Mouse (Mus musculus) stomach, embryonic 16.5 days (tissue): ENCODE measurements around the gene Rnf126. TPM values are rescaled to one million over a fixed set of nuclear protein-coding genes. Genes with fewer than 3 reads are reported as not detected.
A peak's percentile ranks its signal among the peaks of the same experiment; 100 is the strongest.

ENCODE experiments used
- ATAC-seq: fragments of 200-750 bp; cut with Nextera tagmentation; 2 replicates; pipeline ENCODE4 v1.8.0; 2017; ENCODE audit warnings: moderate number of reproducible peaks, moderate TSS enrichment; ENCODE audit not compliant: insufficient read depth, low FRiP score
- H3K27ac ChIP-seq: fragments of 300-500 bp; sonication (generic); 2 replicates; pipeline ENCODE4 v1.5.1; 2014; ENCODE audit warnings: low read length
- H3K27me3 ChIP-seq: fragments of 300-500 bp; sonication (generic); 2 replicates; pipeline ENCODE4 v1.6.1; 2014; ENCODE audit warnings: low read length, control low read depth, mixed read lengths; ENCODE audit not compliant: control insufficient read depth, insufficient read depth
- H3K36me3 ChIP-seq: fragments of 300-500 bp; sonication (generic); 2 replicates; pipeline ENCODE4 v1.6.1; 2014; ENCODE audit warnings: low read length; ENCODE audit not compliant: control insufficient read depth, insufficient read depth
- H3K4me1 ChIP-seq: fragments of 300-500 bp; sonication (generic); 2 replicates; pipeline ENCODE4 v1.6.1; 2014; ENCODE audit warnings: low read length, control low read depth, mixed read lengths; ENCODE audit not compliant: control insufficient read depth, insufficient read depth
- H3K4me2 ChIP-seq: fragments of 300-500 bp; sonication (generic); 2 replicates; pipeline ENCODE4 v1.6.1; 2014; ENCODE audit warnings: low read depth, low read length, mixed read lengths
- H3K4me3 ChIP-seq: fragments of 300-500 bp; sonication (generic); replicated peaks from 2 replicates; pipeline ENCODE4 v1.5.1; 2014; ENCODE audit warnings: mild to moderate bottlenecking, low read length
- H3K9ac ChIP-seq: fragments of 300-500 bp; sonication (generic); 2 replicates; pipeline ENCODE4 v1.6.1; 2014; ENCODE audit warnings: low read length
- H3K9me3 ChIP-seq: fragments of 300-500 bp; sonication (generic); replicated peaks from 2 replicates; pipeline ENCODE4 v1.6.1; 2016; ENCODE audit warnings: low read length, control low read depth; ENCODE audit not compliant: control insufficient read depth
- WGBS: fragments of 180-500 bp; shearing (Covaris S2); extraction: QIAGEN DNeasy Blood & Tissue Kit; methylation state at CpG from one replicate; pipeline ENCODE4 v1.1.7; 2014; 5-methylcytosine and 5-hydroxymethylcytosine counted together
- polyA plus RNA-seq: library from polyadenylated mRNA; unstranded; fragments of >200 nt; fragmentation: Nextera tagmentation; extraction: Ambion mirVana; gene quantifications from 2 replicates; pipeline ENCODE4 v1.2.1, GENCODE M21; 2015

Rnf126 gene
- polyA plus RNA-seq, 1 experiment from 2014 or later, result 34.8 TPM

DNA sequence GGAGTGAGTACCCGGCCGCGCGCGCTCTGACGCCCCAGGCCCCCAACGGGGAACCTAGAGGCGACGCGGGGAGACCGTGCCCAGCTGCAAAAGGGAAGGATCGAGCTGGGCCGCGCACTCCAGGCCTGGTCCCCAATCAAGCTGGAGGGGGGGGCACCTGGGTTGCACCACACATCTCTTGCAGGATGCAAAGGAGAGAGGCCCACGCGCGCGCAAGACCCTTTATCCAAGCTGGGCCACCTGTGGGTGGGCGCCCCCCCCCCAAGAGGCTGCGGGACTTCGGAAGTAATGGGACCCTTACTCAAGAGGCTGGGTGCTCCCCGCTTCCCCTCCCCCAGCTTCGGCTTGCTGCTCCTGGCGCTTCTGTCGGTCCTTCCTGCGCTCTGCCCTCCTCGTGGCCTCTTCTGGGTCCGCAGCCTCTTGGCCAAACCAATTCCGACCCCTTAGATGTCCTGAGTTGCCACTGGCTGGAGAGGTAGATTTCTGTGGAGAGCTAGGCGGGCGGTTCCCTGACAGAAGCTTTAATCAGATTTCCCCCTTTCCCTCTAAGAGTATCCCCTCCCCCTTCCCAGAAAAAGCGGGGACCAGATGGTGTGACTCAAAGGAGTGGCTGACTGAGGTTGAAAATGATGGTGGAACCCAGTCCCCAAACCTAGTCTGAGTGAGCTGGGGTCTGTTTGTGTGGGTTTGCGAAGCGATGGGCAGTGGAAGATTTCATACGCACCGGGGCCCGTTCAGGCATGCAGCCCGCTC lies 27.2 kb upstream of the Rnf126 start:
- 2% methylated on average over 37 of the region's 38 CpGs for WGBS
- Histone ChIP-seq H3K27ac (peak overlapping the region; percentile 81), H3K9ac (peak overlapping the region; percentile 97), H3K4me2 (peak overlapping the region; percentile 82), H3K4me1 (peaks cover 18% of the 10 kb centered on the region), H3K4me3 (peak overlapping the region; percentile 91), H3K9me3 (no peaks in the 10 kb centered on the region), H3K27me3 (no peaks in the 10 kb centered on the region), H3K36me3 (no peaks in the 10 kb centered on the region)
- ATAC-seq, result peak; percentile 22; the same call in 1 of the 2 replicates

DNA sequence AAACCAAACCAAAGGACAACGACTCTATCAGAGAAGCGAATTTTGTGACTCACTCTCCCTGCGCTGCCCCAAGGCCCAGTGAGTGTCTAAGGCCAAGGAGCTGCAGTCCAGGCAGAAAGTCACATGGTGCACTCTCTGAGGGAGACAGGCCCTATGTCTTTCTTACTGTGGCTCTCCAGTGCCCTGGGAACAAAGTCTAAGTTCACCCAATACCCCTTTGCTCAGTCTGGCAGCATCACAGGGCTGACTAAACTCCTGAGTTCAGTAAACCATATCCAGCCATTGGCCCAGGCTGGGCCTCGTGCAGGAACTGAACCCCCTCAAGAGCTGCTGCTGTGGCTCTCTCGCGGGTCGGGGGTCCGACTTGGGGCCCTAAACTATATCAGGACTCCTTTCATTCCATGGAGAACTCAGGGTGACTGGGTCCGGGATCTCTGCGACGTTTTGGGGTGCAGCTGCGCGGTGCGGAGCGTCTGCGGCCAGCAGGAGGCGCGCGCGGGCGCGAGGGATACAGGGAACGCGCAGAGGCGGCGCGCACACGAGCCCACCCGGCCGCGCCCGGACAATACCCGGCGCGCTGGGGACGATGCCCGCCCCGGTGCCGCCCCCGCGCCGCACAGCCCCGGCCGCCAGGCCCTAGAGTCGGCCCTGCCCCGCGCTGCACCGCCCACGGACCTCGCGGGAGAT lies 26.4 kb upstream of the Rnf126 start, which contains the start of gene Palm:
TSS of gene Palm (plus strand) at position 522 of the 687 bp plus-strand sequence.
- Histone ChIP-seq H3K27ac (peak within 1 kb of the TSS; percentile 81), H3K27me3 (no peaks in the 10 kb centered on the region), H3K9ac (peak within 1 kb of the TSS; percentile 97), H3K36me3 (no peaks in the 10 kb centered on the region), H3K4me1 (peaks cover 18% of the 10 kb centered on the region), H3K4me2 (peak within 1 kb of the TSS; percentile 82), H3K9me3 (no peaks in the 10 kb centered on the region), H3K4me3 (peak within 1 kb of the TSS; percentile 91)
- ATAC-seq, result peak; percentile 75
- WGBS, result 8% methylated on average over 36 of the region's 51 CpGs

DNA sequence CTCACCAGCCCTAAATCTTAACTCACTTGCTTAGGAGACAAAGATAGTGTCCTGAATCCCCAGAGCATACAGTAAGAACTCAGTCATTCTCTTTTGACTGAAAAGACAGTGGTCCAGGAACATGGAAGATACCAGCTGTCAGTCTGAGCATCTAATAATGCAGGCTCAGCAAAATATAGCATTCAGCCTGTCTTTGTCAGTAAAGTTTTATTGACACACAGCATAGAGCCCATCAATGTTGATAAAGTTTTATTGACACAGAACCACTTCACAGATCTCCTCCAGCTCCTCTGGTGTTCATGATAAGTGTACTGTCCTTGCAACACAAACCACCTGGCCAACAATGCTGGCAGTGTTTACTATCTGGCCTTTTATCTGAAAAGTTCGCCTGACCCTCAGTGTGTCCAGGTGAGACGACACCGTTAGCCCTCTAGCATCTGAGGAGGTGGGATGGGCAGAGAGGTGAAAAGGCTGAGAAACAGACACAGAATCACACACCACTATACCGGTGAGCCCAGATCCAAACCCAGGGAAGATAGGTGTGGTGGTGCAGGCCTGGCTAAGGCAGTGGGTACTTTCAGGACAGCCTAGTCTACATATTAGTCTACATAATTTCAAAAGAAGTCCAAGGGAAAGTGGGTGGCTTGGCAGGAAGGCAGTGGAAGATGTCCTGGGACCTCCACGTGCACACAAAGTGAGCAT lies 25.7 kb upstream of the Rnf126 start:
- WGBS, result 66% methylated on average over 5 of the region's 5 CpGs
- H3K27ac ChIP-seq, result no peak overlapping the region
- H3K4me3 ChIP-seq, result no peak overlapping the region

GRCm38 (mm10) chr10:79790861-79791260 lies 24.1 kb upstream of the Rnf126 start, which contains the start of gene Prss57:
Gene Prss57 (minus strand): TSS chr10:79790961.
- Histone ChIP-seq H3K9ac (no peak within 1 kb of the TSS), H3K4me1 (peaks cover 13% of the 10 kb centered on the region), H3K4me2 (no peak within 1 kb of the TSS), H3K27me3 (no peaks in the 10 kb centered on the region), H3K4me3 (no peak within 1 kb of the TSS), H3K27ac (no peak within 1 kb of the TSS), H3K36me3 (no peaks in the 10 kb centered on the region), H3K9me3 (no peaks in the 10 kb centered on the region)
- WGBS, result 78% methylated on average over 4 of the region's 4 CpGs
- ATAC-seq, result no peak

More for the DNA sequence above, 25.7 kb upstream of the Rnf126 start:
- no peak overlapping the region for H3K4me2 ChIP-seq
- H3K36me3 ChIP-seq, result no peaks in the 10 kb centered on the region
- H3K9me3 ChIP-seq, result no peaks in the 10 kb centered on the region
- no peak overlapping the region for H3K9ac ChIP-seq
- H3K27me3 ChIP-seq, result no peaks in the 10 kb centered on the region
- no peak for ATAC-seq
- H3K4me1 ChIP-seq, result peaks cover 18% of the 10 kb centered on the region

- H3K9ac ChIP-seq, result no peak overlapping the region
- 59% methylated on average over 2 of the region's 2 CpGs for WGBS
- no peak overlapping the region for H3K27ac ChIP-seq
- no peaks in the 10 kb centered on the region for H3K27me3 ChIP-seq
- H3K4me1 ChIP-seq, result peaks cover 7% of the 10 kb centered on the region
- no peak overlapping the region for H3K4me3 ChIP-seq
- no peaks in the 10 kb centered on the region for H3K36me3 ChIP-seq
- H3K4me2 ChIP-seq, result no peak overlapping the region
- ATAC-seq, result no peak
- no peaks in the 10 kb centered on the region for H3K9me3 ChIP-seq
Measured at GRCm38 (mm10) chr10:79789581-79789980, 22.8 kb upstream of the Rnf126 start.

GRCm38 (mm10) chr10:79788386-79789158 lies 21.8 kb upstream of the Rnf126 start:
- Histone ChIP-seq H3K9ac (no peak overlapping the region), H3K36me3 (no peaks in the 10 kb centered on the region), H3K4me2 (no peak overlapping the region), H3K27me3 (no peaks in the 10 kb centered on the region), H3K4me3 (no peak overlapping the region), H3K27ac (no peak overlapping the region), H3K4me1 (no peaks in the 10 kb centered on the region), H3K9me3 (no peaks in the 10 kb centered on the region)
- 34% methylated on average over 7 of the region's 7 CpGs for WGBS
- no peak for ATAC-seq

DNA sequence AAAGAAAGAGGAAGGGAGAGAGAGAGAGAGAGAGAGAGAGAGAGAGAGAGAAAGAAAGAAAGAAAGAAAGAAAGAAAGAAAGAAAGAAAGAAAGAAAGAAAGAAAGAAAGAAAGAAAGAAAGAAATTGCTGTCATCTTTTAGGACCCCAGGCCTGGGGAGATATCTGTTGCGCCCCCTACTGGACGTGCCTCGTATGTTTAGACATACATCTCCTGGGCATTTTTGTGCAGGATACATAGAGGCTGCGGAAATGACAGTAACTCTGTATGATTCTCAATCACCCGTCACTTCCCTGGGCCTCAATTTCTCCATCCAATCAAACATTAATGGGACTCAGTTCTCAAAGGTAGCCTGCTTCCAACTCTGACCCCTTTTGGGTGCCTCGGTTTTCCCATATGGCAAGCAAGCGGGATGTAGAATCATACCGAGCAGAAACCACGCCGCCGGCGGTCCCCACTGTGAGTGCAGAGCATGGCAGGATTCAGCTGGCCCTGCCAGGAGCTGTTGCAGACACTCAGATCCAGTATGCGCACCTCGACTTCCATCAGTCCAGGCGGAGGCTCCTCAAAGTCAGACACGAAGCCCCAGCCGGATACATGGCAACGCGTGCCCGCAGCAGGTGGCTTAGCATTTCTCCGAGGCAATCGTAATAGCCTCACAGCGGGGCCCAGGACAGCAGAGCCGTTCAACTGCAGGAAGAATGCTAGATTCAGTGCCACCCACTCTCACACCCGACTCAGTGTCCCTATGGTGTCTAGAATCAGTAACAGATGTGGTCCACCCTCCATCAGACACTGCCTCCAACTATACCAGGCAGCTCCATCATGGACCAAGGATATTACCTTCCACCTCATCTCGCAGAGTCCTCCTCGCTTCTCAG lies 17.4 kb upstream of the Rnf126 start:
- no peaks in the 10 kb centered on the region; the same call in 1 of the 2 replicates for H3K36me3 ChIP-seq
- H3K27me3 ChIP-seq, result no peaks in the 10 kb centered on the region
- H3K4me3 ChIP-seq, result no peak overlapping the region
- no peak for ATAC-seq
- peaks cover 13% of the 10 kb centered on the region for H3K4me1 ChIP-seq
- no peak overlapping the region for H3K4me2 ChIP-seq
- 47% methylated on average over 27 of the region's 27 CpGs for WGBS
- H3K27ac ChIP-seq, result no peak overlapping the region
- H3K9me3 ChIP-seq, result no peaks in the 10 kb centered on the region
- no peak overlapping the region for H3K9ac ChIP-seq

DNA sequence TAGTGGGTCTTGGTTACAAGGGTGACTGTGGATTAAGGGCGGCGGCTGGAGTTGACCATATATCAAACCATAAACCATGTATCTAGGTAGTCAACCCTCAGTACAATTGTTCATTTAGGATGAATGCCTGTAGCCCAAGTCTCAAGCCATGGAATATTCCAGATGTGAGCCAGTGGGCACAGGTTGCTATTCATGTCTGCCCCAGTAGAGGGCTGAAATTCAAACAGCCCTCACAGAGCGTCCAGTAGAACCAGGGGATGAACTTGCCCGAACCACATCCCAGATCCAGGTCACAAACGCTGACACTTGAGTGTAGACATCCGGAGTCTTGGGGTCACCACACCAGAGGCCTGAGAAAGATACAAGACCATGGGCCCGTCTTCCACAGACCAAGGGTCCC lies 16.3 kb upstream of the Rnf126 start:
- no peak overlapping the region for H3K4me3 ChIP-seq
- H3K9me3 ChIP-seq, result no peaks in the 10 kb centered on the region
- H3K4me1 ChIP-seq, result peaks cover 23% of the 10 kb centered on the region
- no peak overlapping the region for H3K9ac ChIP-seq
- 64% methylated on average over 7 of the region's 7 CpGs for WGBS
- H3K27me3 ChIP-seq, result no peaks in the 10 kb centered on the region
- H3K27ac ChIP-seq, result no peak overlapping the region
- no peak for ATAC-seq
- H3K4me2 ChIP-seq, result no peak overlapping the region
- no peaks in the 10 kb centered on the region; the same call in 1 of the 2 replicates for H3K36me3 ChIP-seq
